Mouse (Mus musculus): ENCODE results near the gene Olfr1126. TPM values are rescaled to one million over a fixed set of nuclear protein-coding genes. Genes with fewer than 3 reads are reported as not detected.

Olfr1126 gene
- total and polyA plus RNA-seq, 3 experiments = not detected

DNA sequence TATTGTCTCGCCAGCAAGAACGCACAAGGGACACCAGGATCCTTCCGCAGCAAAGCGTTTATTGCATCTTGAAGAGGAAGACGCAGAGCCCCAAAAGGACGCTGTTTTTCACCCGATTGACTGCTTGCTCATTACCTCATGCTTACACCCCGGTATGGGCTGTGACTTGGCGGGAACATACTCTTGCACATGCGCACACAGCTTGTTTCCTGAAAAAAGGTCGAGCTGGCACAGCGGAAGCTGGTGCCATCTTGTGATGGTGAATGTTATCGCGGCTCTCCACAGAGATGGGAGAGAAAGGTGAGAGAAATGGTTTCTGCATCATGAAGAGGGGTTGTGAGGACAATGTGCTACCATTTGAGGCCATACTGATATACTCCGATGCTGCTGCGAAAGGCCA is 16.0 kb upstream of the Olfr1126 start:
- no peak overlapping the region for H3K4me3 ChIP-seq (replicated peaks in 1 of 3; ENCODE audit: low read depth in 2 of 3, low read length in 2 of 3, poor library complexity in 1 of 3)
- no peak for TF ChIP-seq CHD2 (IDR thresholded peaks at IDR 0.05; ENCODE audit: low read length)
- no peak for TF ChIP-seq TCF12 (IDR thresholded peaks at IDR 0.05; ENCODE audit: low read depth, low read length)
- no peak for TF ChIP-seq ZKSCAN1 (IDR thresholded peaks at IDR 0.05; ENCODE audit: borderline replicate concordance, low read depth, low read length)
- TF ChIP-seq MEF2A (IDR thresholded peaks at IDR 0.05; ENCODE audit: borderline replicate concordance, low read depth, low read length) = no peak
- TF ChIP-seq ELF1 (IDR thresholded peaks at IDR 0.05; ENCODE audit: low read depth, low read length) = no peak
- TF ChIP-seq HCFC1 (IDR thresholded peaks at IDR 0.05; ENCODE audit: low read depth, low read length) = no peak
- TF ChIP-seq ZMIZ1 (IDR thresholded peaks at IDR 0.05; ENCODE audit: low read depth, low read length) = no peak
- no peak for TF ChIP-seq KAT2A (IDR thresholded peaks at IDR 0.05; ENCODE audit: insufficient replicate concordance, low read length)
- no peak for TF ChIP-seq NRF1 (IDR thresholded peaks at IDR 0.05; ENCODE audit: low read depth, low read length)
- TF ChIP-seq MAFK (IDR thresholded peaks at IDR 0.05; ENCODE audit: insufficient replicate concordance, low read length) = no peak
- no peak for TF ChIP-seq UBTF (IDR thresholded peaks at IDR 0.05; ENCODE audit: low read depth, low read length)
- no peak for TF ChIP-seq CHD1 (IDR thresholded peaks at IDR 0.05; ENCODE audit: low read depth, low read length)
- no peak for TF ChIP-seq MAZ (IDR thresholded peaks at IDR 0.05; ENCODE audit: low read depth, low read length)
- no peak for TF ChIP-seq MAX (IDR thresholded peaks at IDR 0.05; ENCODE audit: low read length)
- TF ChIP-seq POLR2AphosphoS2 (IDR thresholded peaks at IDR 0.05; ENCODE audit: low read depth, low read length) = no peak
- TF ChIP-seq TBP (conservative IDR thresholded peaks at IDR 0.05; ENCODE audit: low read depth, low read length) = no peak
- no peak for TF ChIP-seq ZC3H11A (IDR thresholded peaks at IDR 0.05; ENCODE audit: low read depth, low read length)
- H3K4me2 ChIP-seq (ENCODE audit: insufficient read depth, low read depth, poor library complexity, severe bottlenecking) = no peak overlapping the region
- no peaks in the 10 kb centered on the region for H3K4me1 ChIP-seq (ENCODE audit: control insufficient read depth in 1 of 2, insufficient read depth in 2 of 2)
- DNase-seq (ENCODE audit: extremely low read depth) = no peak
- peaks cover 13% of the 10 kb centered on the region for H3K9me3 ChIP-seq (replicated peaks; ENCODE audit: low read length)
- in situ Hi-C loops (cut with MboI; ENCODE audit: low pct_ligation_motif_present, low pct_unique_long_range_greater_than_20kb, low sequenced_read_pairs) (no loop called here), dilution Hi-C loops (cut with MboI; ENCODE audit: extremely low pct_ligation_motif_present, extremely low pct_unique_long_range_greater_than_20kb, low sequenced_read_pairs) (no loop called here)
- H3K79me2 ChIP-seq (replicated peaks; ENCODE audit: control insufficient read depth, extremely low read depth, insufficient read depth, poor library complexity, severe bottlenecking) = no peaks in the 10 kb centered on the region
- no peak overlapping the region for H3K27ac ChIP-seq (ENCODE audit: insufficient read depth, low read depth)
- H3K27me3 ChIP-seq (replicated peaks) = no peaks in the 10 kb centered on the region
- no peak overlapping the region for H3K9ac ChIP-seq (ENCODE audit: insufficient read depth, low read depth)
- H3K36me3 ChIP-seq (replicated peaks in 1 of 2; ENCODE audit: control insufficient read depth in 1 of 2, insufficient read depth in 1 of 2, low read length in 1 of 2) = no peaks in the 10 kb centered on the region

DNA sequence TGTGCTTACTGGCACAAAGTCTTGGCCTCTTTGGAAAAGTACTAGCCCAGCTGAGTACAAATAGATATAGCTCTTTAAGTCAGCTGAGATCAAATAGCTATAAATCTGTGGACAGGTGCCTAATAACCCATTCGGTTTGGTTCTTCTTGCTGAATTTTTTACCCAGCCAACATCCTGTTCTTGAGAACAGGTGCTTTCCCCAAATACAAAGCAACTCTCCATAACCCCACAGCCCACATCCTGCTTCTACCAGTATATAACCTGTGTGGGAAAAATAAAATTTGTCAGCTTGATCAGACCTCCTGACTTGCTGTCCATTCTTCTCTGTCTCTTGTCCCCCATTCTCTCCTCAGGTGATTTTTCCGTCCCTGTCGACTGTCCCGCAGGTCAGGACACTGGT is 8.0 kb downstream of the Olfr1126 start:
- Histone ChIP-seq H3K4me1 (ENCODE audit: control insufficient read depth in 1 of 2, insufficient read depth in 2 of 2) (no peaks in the 10 kb centered on the region), H3K9me3 (replicated peaks; ENCODE audit: low read length) (peaks cover 10% of the 10 kb centered on the region), H3K79me2 (replicated peaks; ENCODE audit: control insufficient read depth, extremely low read depth, insufficient read depth, poor library complexity, severe bottlenecking) (no peaks in the 10 kb centered on the region), H3K4me2 (ENCODE audit: insufficient read depth, low read depth, poor library complexity, severe bottlenecking) (no peak overlapping the region), H3K27ac (ENCODE audit: insufficient read depth, low read depth) (no peak overlapping the region), H3K4me3 (replicated peaks in 1 of 3; ENCODE audit: low read depth in 2 of 3, low read length in 2 of 3, poor library complexity in 1 of 3) (no peak overlapping the region), H3K27me3 (replicated peaks) (no peaks in the 10 kb centered on the region), H3K9ac (ENCODE audit: insufficient read depth, low read depth) (no peak overlapping the region), H3K36me3 (replicated peaks in 1 of 2; ENCODE audit: control insufficient read depth in 1 of 2, insufficient read depth in 1 of 2, low read length in 1 of 2) (no peaks in the 10 kb centered on the region)
- in situ Hi-C loops (cut with MboI; ENCODE audit: low pct_ligation_motif_present, low pct_unique_long_range_greater_than_20kb, low sequenced_read_pairs) (no loop called here), dilution Hi-C loops (cut with MboI; ENCODE audit: extremely low pct_ligation_motif_present, extremely low pct_unique_long_range_greater_than_20kb, low sequenced_read_pairs) (no loop called here)
- TF ChIP-seq ELF1 (IDR thresholded peaks at IDR 0.05; ENCODE audit: low read depth, low read length) = no peak
- TF ChIP-seq ZKSCAN1 (IDR thresholded peaks at IDR 0.05; ENCODE audit: borderline replicate concordance, low read depth, low read length) = no peak
- no peak for TF ChIP-seq MAFK (IDR thresholded peaks at IDR 0.05; ENCODE audit: insufficient replicate concordance, low read length)
- TF ChIP-seq ZC3H11A (IDR thresholded peaks at IDR 0.05; ENCODE audit: low read depth, low read length) = no peak
- no peak for TF ChIP-seq MAX (IDR thresholded peaks at IDR 0.05; ENCODE audit: low read length)
- TF ChIP-seq KAT2A (IDR thresholded peaks at IDR 0.05; ENCODE audit: insufficient replicate concordance, low read length) = no peak
- TF ChIP-seq NELFE (IDR thresholded peaks at IDR 0.05; ENCODE audit: low read depth, low read length) = no peak
- no peak for TF ChIP-seq SMC3 (IDR thresholded peaks at IDR 0.05; ENCODE audit: low read depth, low read length)
- TF ChIP-seq RAD21 (IDR thresholded peaks at IDR 0.05; ENCODE audit: low read depth, low read length) = no peak
- no peak for TF ChIP-seq MYC (IDR thresholded peaks at IDR 0.05; ENCODE audit: low read depth, low read length)
- TF ChIP-seq ETS1 (conservative IDR thresholded peaks at IDR 0.05; ENCODE audit: low read depth, low read length) = no peak
- no peak for TF ChIP-seq MAZ (IDR thresholded peaks at IDR 0.05; ENCODE audit: low read depth, low read length)
- TF ChIP-seq USF2 (conservative IDR thresholded peaks at IDR 0.05; ENCODE audit: low read depth, low read length) = no peak
- no peak for TF ChIP-seq JUND (conservative IDR thresholded peaks at IDR 0.05; ENCODE audit: low read depth, low read length)
- no peak for TF ChIP-seq GABPA (IDR thresholded peaks at IDR 0.05; ENCODE audit: insufficient replicate concordance, low read depth, low read length)
- TF ChIP-seq CHD2 (IDR thresholded peaks at IDR 0.05; ENCODE audit: low read length) = no peak
- TF ChIP-seq NRF1 (IDR thresholded peaks at IDR 0.05; ENCODE audit: low read depth, low read length) = no peak
- no peak for DNase-seq (ENCODE audit: extremely low read depth)
